Mouse (Mus musculus): Measurements from ENCODE around the gene Zfand2b. TPM values are rescaled to one million over a fixed set of nuclear protein-coding genes. Genes with fewer than 3 reads are reported as not detected.

Zfand2b gene
- polyA plus RNA-seq (2016; fragmentation: Nextera tagmentation; extraction: Ambion mirVana): 37.8 and 38.5 TPM in 2 replicates

DNA sequence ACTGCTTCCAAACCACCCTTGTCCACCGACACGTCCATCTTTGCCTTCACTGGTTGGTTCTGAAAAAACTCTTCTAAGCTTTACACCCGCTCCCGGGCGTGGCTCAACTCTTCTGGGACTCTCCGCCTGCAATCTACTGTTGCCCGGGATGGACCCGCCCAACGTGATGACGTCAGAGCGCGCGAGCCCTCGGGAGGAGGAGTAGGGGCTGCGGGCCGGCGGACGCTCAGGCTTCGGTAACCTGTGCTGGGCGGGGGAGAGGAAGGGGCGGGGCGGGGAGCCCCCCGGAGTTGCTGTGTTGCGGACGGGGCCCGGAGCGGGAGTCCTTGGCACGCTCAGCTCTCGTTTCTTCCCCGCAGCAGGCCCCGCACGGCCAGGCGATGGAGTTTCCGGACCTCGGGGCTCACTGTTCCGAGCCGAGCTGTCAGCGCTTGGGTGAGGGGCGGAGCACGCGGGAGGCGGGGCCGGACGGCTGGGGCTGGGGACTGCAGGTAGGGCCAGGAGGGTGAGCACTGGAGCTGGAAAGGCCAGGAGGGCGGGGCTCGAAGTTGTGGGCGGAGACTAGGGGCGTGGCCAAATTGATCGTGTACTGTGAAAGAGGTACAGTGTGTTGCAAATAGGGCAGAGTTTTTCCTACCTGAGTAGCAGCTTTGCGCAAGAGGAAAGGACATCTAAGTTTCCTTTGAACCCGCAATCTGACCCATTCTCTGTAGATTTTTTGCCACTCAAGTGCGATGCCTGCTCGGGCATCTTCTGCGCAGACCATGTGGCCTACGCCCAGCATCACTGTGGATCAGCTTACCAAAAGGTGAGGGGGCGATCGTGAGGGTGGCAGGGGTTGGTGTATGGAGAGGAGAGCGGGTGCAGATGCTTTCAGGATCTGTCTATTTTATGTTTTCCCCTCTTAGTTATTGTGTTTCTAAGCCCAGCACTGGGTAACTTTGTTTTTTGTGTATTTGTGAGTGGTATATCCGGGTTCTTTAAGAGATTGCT, at the start of gene Zfand2b:
Zfand2b (plus strand) TSS at position 175 of the 993 bp plus-strand sequence.
- H3K4me1 ChIP-seq: peaks cover 13% of the 10 kb centered on the region

DNA sequence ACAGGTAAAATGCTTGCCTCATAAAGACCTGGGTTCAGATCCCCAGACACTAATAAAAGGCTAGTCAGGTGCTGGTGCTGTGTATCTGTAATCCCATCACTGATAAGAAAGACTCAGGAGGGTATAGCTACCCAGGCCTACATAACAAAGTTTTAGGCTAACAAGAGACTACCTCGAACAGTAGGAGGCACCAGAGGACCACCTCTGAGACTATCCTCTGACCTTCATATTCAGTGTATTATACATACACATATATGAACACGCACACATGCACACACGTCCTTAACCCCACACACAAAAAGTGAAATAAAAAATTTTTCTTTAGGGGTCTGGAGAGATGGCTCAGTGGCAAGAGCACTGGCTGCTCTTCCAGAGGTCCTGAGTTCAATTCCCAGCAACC, 46.2 kb upstream of the Zfand2b start:
- no peak for ATAC-seq (ENCODE audit: low FRiP score, low read depth)
- Histone ChIP-seq H3K27ac (no peak overlapping the region), H3K9ac (no peak overlapping the region), H3K9me3 (no peaks in the 10 kb centered on the region), H3K4me2 (replicated peaks) (no peak overlapping the region), H3K4me1 (peaks cover 12% of the 10 kb centered on the region; the same call in 1 of the 2 replicates), H3K4me3 (no peak overlapping the region), H3K27me3 (replicated peaks) (no peaks in the 10 kb centered on the region), H3K36me3 (no peaks in the 10 kb centered on the region)
- WGBS: 91% methylated on average over 3 of the region's 3 CpGs

More for the DNA sequence above, at the start of gene Zfand2b:
- Histone ChIP-seq H3K4me2 (replicated peaks) (peak within 1 kb of the TSS; percentile 71), H3K9ac (peak within 1 kb of the TSS; percentile 70), H3K27me3 (replicated peaks) (no peaks in the 10 kb centered on the region), H3K36me3 (peaks cover 36% of the 10 kb centered on the region), H3K9me3 (no peaks in the 10 kb centered on the region), H3K27ac (peak within 1 kb of the TSS; percentile 86), H3K4me3 (peak within 1 kb of the TSS; percentile 72)
- WGBS: 1% methylated on average over 59 of the region's 59 CpGs
- peak; percentile 98 for ATAC-seq (ENCODE audit: low FRiP score, low read depth)

DNA sequence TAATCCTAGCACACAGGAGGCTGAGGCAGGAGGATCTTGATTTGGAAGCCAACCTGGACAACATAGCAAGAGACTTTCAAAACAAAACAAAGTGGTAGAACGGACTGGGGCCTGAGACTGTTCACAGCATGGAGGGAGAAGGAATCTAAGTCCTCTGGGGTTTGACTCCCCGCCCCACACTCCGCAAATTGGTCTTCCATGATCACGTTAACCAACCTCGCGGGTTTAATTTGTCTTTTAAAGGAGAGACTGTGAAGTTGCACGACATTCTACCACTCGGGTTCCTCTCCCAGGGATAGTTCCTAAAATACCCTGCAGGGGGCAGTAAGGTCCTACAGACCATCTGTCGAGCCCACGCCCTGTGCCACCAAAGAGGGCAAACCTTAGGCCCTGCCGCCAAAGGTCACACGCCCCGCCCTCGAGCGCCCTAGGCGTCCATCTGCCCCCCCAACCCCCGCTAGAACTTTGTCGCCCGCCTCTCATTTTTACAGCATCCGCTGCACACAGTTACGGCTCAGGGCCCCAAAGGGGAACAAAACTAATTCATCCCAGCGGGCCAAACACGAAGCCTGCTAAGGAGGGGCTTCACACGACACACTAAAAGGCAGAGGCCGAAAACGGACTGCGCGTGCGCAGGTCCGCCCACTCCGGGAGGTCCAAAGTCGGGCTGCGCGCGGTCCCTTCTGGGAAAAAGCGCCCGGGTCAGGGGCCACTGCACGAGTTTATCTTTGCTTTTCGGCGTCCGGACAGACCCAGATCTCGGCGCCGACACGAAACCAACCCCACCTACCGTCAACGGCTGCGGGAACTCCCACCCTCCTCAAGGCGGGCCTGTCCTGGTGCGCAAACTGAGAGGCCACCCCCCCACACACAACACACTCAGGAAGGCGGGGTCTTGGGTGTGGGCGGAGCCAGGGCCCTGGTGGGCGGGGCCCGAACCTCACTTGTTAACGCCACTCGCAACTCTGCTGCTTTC, 43.8 kb upstream of the Zfand2b start, which contains the start of gene Nhej1:
Nhej1 (minus strand) TSS at position 855 of the 976 bp plus-strand sequence.
- ATAC-seq (ENCODE audit: low FRiP score, low read depth): peak; percentile 92
- 1% methylated on average over 56 of the region's 56 CpGs for WGBS
- H3K27me3 ChIP-seq (replicated peaks): no peaks in the 10 kb centered on the region
- H3K9me3 ChIP-seq: no peaks in the 10 kb centered on the region
- no peaks in the 10 kb centered on the region for H3K36me3 ChIP-seq
- peak within 1 kb of the TSS; percentile 61 for H3K9ac ChIP-seq
- peak within 1 kb of the TSS; percentile 55 for H3K4me3 ChIP-seq
- H3K4me1 ChIP-seq: peaks cover 12% of the 10 kb centered on the region; the same call in 1 of the 2 replicates
- H3K27ac ChIP-seq: peak within 1 kb of the TSS; percentile 86
- H3K4me2 ChIP-seq (replicated peaks): peak within 1 kb of the TSS; percentile 63

DNA sequence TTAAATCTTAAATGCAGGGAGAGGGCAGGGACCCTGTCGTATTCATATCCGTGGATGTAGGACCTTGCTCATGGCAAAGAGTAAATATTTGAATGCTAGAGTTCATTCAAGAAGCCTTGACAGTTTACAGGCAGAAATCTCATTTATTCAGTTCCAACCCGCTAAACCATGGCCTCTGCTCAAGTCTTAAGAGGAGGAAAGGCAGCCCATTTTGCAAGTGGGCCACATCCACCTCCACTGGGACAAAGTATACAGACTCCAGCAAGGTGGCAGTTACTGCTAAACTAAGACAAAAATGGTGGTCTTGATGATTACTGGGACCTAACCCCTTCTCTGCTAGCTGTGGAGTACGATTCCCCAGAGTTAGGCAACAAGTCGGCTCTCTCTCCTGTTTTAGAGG, 43.0 kb upstream of the Zfand2b start:
- Histone ChIP-seq H3K9ac (no peak overlapping the region), H3K36me3 (no peaks in the 10 kb centered on the region), H3K27me3 (replicated peaks) (no peaks in the 10 kb centered on the region), H3K4me1 (peaks cover 12% of the 10 kb centered on the region; the same call in 1 of the 2 replicates), H3K4me3 (peak overlapping the region; percentile 55), H3K9me3 (no peaks in the 10 kb centered on the region), H3K4me2 (replicated peaks) (peak overlapping the region; percentile 63), H3K27ac (no peak overlapping the region)
- ATAC-seq (ENCODE audit: low FRiP score, low read depth): no peak; the same call in 1 of the 2 replicates
- 41% methylated on average over 5 of the region's 5 CpGs for WGBS

DNA sequence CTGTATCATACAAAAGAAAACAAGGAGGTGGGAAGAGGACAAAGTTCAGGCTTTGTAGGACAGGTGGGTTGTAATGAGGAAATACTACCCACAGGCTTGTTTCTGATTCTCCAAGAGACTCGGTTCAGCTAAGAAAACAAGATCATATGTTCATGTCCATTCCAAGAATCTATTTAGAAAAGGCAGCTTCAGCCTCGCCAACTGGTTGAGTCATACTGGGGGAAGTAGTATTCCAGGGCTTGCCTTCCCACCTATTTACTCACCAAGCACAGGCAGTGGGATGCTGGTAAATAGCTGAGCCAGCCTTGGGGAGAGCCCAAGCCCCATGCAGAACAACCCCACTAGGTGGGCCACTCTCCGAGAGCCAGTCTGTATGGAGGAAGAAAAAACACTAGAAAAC, 39.8 kb upstream of the Zfand2b start:
- 82% methylated on average over 3 of the region's 3 CpGs for WGBS
- Histone ChIP-seq H3K9ac (no peak overlapping the region), H3K27me3 (replicated peaks) (no peaks in the 10 kb centered on the region), H3K4me1 (peaks cover 12% of the 10 kb centered on the region; the same call in 1 of the 2 replicates), H3K27ac (no peak overlapping the region), H3K9me3 (no peaks in the 10 kb centered on the region), H3K36me3 (no peaks in the 10 kb centered on the region), H3K4me2 (replicated peaks) (no peak overlapping the region), H3K4me3 (no peak overlapping the region)
- ATAC-seq (ENCODE audit: low FRiP score, low read depth): no peak

DNA sequence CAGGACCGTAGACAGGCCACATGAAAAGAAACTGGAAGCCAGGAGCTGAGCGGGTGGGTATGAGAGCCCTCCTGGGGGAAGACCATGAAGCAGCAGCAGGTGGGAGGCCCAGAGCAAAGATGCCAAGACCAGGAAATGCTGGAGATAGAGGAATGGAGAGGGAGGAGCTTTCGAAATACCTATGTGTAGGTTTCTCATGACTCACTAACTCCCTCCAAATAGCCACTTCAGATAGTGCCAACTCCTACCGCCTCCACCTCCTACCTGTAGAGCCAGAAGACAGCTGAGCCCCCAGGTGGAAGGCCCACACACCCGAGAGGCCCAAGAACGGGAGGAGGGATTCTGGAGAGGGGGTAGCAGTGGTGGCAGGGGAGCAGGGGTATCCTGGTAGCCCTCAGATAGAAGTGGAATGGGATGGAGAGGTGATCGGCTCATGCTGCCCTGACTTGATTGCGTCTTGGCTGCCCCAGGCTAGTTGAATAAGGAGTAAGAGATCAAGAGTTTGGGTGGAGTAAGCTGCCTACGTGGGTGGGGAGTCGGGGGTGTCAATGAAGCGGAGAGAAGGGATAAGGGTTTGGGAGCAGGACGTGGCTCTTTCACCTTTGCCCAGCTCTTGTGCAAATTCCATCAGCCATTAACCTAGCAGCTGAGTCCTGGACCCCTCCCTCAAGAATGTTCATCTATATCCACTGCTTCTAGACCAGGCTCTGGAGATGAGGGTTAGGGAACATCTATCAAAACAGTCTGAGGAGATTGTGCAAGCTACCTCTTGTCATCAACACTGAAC, 34.8 kb upstream of the Zfand2b start, which contains the start of gene Slc23a3:
Slc23a3 (minus strand) TSS at position 470 of the 787 bp plus-strand sequence.
- WGBS: 65% methylated on average over 12 of the region's 12 CpGs
- H3K27me3 ChIP-seq (replicated peaks): no peaks in the 10 kb centered on the region

DNA sequence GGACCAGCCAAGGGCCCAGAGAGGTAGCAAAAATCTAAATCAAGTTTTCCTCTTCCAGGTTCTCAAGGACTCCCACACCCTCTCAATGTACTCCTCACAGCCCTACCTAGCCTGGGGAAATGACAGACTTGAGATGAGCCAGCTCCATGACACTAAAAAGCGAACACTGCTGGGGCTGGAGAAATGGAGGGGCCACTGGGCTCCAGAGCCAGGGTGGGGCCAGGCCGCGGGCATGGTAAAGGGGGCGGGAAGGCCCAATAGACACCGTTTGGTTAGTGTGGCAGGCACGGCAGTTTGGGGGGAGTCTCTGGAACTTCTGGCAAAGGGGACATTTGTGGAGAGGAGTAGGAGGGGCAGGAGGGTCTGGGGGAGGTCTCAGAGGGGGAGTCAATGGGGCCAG, 32.2 kb upstream of the Zfand2b start:
- H3K27ac ChIP-seq: no peak overlapping the region
- H3K36me3 ChIP-seq: peaks cover 45% of the 10 kb centered on the region
- no peak overlapping the region for H3K9ac ChIP-seq

More for the DNA sequence above, 34.8 kb upstream of the Zfand2b start, which contains the start of gene Slc23a3:
- Histone ChIP-seq H3K4me2 (replicated peaks) (no peak within 1 kb of the TSS), H3K9ac (no peak within 1 kb of the TSS), H3K9me3 (no peaks in the 10 kb centered on the region), H3K27ac (no peak within 1 kb of the TSS), H3K4me1 (no peaks in the 10 kb centered on the region), H3K4me3 (no peak within 1 kb of the TSS), H3K36me3 (peaks cover 34% of the 10 kb centered on the region)
- ATAC-seq (ENCODE audit: low FRiP score, low read depth): no peak

DNA sequence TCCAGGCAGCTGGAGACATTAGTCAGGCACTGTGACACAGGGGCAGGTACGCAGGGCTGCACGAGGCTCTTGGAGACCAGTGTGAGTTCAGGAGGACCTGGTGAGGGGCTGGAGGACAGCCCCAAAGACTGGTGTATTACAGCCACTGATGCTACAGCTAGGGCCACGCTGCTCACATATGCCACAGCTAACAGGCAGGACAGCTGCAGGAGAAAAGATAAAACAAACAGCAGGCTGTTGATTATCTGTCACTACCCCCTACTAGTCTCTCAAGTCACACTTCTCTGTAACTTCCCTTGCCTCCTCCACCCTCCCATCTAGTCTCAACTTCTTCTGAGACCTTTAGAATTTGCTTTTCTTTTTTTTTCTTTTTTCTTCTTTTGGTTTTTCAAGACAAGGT, 31.7 kb upstream of the Zfand2b start:
- ATAC-seq (ENCODE audit: low FRiP score, low read depth): no peak
- no peak overlapping the region for H3K4me3 ChIP-seq
- WGBS: 71% methylated on average over 3 of the region's 3 CpGs
- H3K9ac ChIP-seq: no peak overlapping the region
- H3K27ac ChIP-seq: no peak overlapping the region
- H3K4me2 ChIP-seq (replicated peaks): no peak overlapping the region
- H3K4me1 ChIP-seq: peaks cover 17% of the 10 kb centered on the region
- peaks cover 45% of the 10 kb centered on the region for H3K36me3 ChIP-seq
- H3K9me3 ChIP-seq: no peaks in the 10 kb centered on the region
- H3K27me3 ChIP-seq (replicated peaks): no peaks in the 10 kb centered on the region

More for the DNA sequence above, 32.2 kb upstream of the Zfand2b start:
- ATAC-seq (ENCODE audit: low FRiP score, low read depth): no peak
- no peaks in the 10 kb centered on the region for H3K9me3 ChIP-seq
- no peak overlapping the region for H3K4me3 ChIP-seq
- H3K4me1 ChIP-seq: peaks cover 13% of the 10 kb centered on the region
- H3K4me2 ChIP-seq (replicated peaks): no peak overlapping the region
- H3K27me3 ChIP-seq (replicated peaks): no peaks in the 10 kb centered on the region
- 81% methylated on average over 6 of the region's 6 CpGs for WGBS

DNA sequence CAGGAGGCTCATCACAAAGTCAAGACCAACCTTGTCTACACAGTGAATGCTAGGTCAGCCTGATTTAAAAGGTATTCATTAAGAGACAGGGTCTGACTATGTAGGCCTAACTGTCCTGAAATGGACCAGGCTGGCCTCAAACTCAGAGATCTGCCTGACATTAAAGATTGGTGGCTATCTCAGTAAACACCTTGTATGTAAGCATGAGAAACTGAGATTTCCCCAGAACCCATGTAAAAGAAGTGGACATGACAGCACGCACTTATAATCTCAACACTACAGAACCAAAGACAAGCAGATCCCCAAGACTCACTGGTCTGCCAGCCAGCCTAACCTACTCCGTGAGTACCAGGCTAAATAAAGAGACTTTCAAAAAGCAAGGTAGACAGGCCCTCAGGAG, 30.0 kb upstream of the Zfand2b start:
- no peaks in the 10 kb centered on the region for H3K27me3 ChIP-seq (replicated peaks)
- H3K4me2 ChIP-seq (replicated peaks): no peak overlapping the region
- H3K4me1 ChIP-seq: peaks cover 17% of the 10 kb centered on the region
- H3K9me3 ChIP-seq: no peaks in the 10 kb centered on the region
- no peak overlapping the region for H3K4me3 ChIP-seq
- H3K36me3 ChIP-seq: peaks cover 45% of the 10 kb centered on the region
- H3K27ac ChIP-seq: no peak overlapping the region
- no peak overlapping the region for H3K9ac ChIP-seq
- WGBS: 94% methylated on average over 2 of the region's 2 CpGs
- ATAC-seq (ENCODE audit: low FRiP score, low read depth): no peak

DNA sequence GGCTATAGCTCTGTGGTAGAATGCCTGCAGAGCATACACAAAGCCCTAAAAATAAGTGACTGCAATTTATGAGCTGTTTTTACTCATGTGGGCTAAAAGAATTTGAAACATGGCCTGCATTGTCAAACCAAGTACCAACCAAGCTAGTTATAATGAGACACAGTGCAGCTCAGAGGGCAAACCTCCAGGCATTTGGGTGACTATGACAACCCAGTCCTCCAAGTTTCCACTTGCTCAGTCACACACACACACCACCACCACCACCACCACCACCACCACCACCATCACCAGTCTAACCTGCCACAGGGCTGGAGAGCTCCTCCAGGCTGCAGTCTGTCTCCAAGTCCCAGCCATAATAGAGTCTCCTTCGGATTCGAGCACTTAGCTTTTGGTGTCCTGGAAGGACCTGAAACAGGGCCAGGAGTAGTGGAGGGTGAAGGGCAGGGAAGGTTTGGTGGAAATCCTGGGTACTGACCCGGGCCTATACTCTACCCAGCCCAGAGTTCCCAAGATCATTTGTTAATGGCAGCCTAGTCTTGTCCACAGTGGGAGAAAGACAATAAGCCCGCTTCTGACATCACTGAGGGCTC, 27.8 kb upstream of the Zfand2b start:
- H3K27ac ChIP-seq: no peak overlapping the region
- peak overlapping the region; percentile 93 for H3K4me2 ChIP-seq (replicated peaks)
- peaks cover 24% of the 10 kb centered on the region for H3K4me1 ChIP-seq
- peaks cover 56% of the 10 kb centered on the region for H3K36me3 ChIP-seq
- peak overlapping the region; percentile 76 for H3K4me3 ChIP-seq
- no peaks in the 10 kb centered on the region for H3K9me3 ChIP-seq
- H3K9ac ChIP-seq: peak overlapping the region; percentile 85
- no peaks in the 10 kb centered on the region for H3K27me3 ChIP-seq (replicated peaks)
- WGBS: 58% methylated on average over 4 of the region's 4 CpGs
- no peak for ATAC-seq (ENCODE audit: low FRiP score, low read depth)

Data from neural tube, embryonic 12.5 days (tissue).